Mouse (Mus musculus): Measurements from ENCODE around the gene Hils1. TPM values are rescaled to one million over a fixed set of nuclear protein-coding genes. Genes with fewer than 3 reads are reported as not detected.

Gene Hils1
- total and polyA plus RNA-seq, 3 experiments: 0.25 TPM; not detected in 2

DNA sequence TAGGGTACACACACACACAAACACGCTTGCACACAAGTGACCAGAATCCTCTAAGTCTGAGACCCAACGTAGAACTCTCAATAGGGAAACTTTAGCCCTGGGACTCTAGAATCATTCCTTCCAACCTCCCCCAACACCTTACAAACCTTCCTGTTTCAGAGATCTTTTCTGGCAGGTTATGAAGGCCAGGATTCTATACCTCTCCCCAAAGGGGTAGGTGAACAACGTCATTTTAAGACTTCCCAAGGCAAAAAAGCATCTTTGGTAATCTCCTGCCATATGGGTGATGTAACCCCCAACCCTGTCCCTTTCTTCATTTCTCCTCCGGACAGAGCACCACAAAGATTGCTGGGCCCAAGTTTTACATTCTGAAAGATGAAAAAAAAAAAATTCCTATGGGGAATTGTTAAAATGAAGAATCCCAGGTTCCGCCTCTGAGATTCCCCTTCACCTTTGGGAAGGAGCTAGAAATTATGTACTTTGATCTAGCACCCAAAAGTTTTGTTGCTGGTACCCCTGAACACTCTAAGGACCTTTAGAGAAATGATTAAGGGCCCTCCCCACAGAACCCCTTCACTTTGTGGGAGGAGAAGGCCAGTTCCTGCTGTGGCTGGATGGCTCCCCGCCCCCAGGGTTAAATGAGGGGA lies 22.8 kb downstream of the Hils1 start:
- 33% methylated on average over 6 of the region's 6 CpGs for WGBS
- Histone ChIP-seq H3K79me2 (replicated peaks; ENCODE audit: control insufficient read depth, insufficient read depth, low read length) (peaks cover 7% of the 10 kb centered on the region), H3K36me3 (ENCODE audit: control insufficient read depth, insufficient read depth, low read length) (no peaks in the 10 kb centered on the region), H3K9ac (ENCODE audit: low read depth, low read length) (peak overlapping the region; percentile 70), H3K4me1 (ENCODE audit: control insufficient read depth, insufficient read depth, low read length) (peaks cover 22% of the 10 kb centered on the region), H3K27me3 (ENCODE audit: control insufficient read depth, insufficient read depth, low read length) (no peaks in the 10 kb centered on the region), H3K4me3 (peak overlapping the region; percentile 96), H3K27ac (peak overlapping the region; percentile 97)
- no peak for TF ChIP-seq CTCF (IDR thresholded peaks at IDR 0.05)
- intact Hi-C loops (cut with DNase I): no loop called here
- DNase-seq: no peak

DNA sequence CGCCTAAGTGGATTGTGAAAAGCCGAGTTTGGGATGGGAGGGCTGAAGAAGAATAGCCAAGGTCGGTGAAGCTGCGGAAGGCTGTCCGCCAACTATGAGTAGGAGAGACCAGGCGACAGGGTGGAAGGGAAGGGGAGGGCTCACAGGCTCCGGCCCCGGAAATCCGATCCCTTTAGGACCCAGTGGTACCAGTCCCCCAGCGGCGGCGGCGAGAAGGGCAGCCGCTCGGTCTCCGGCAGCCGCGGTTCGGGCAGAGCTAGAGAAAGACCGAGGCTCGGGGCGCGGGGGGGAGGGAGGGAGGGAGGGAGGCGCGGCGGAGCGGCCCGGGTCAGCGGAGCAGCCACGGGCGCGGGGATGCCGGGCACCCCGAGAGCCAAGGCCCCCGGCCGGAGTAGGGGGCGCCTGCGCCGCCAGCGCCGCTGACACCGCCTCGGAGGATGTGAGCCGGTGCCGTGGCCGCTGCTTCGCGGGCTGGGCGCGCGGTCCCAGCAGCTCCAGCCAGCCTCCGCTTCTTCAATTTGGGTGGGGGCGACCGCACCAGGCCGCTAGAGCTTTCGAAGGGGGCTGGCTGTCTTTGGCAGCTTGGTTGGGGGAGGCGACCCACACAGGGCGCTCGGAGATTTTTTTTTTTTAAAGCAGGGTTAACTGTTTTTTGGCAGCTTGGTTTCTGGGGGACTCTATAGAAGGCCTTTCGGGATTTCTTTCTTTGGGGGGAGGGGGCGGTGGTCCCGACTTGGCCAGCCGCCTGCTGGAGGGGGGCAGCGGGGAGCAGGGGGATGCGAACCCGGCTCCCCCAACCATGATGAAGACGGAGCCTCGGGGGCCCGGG lies 23.6 kb downstream of the Hils1 start, which contains the start of gene Ppp1r9b:
Gene Ppp1r9b (plus strand): TSS at position 287 of the 829 bp plus-strand sequence.
- peak; percentile 87 for TF ChIP-seq POLR2A (IDR thresholded peaks at IDR 0.05; ENCODE audit: insufficient read depth, low read depth, low read length)
- TF ChIP-seq CTCF (IDR thresholded peaks at IDR 0.05): peak; percentile 81
- no peak; the same call in 1 of the 2 replicates for TF ChIP-seq EP300 (IDR thresholded peaks at IDR 0.05; ENCODE audit: insufficient read depth, low read depth, low read length)
- Histone ChIP-seq H3K27ac (peak within 1 kb of the TSS; percentile 97), H3K36me3 (ENCODE audit: control insufficient read depth, insufficient read depth, low read length) (no peaks in the 10 kb centered on the region), H3K4me1 (ENCODE audit: control insufficient read depth, insufficient read depth, low read length) (peaks cover 24% of the 10 kb centered on the region), H3K4me3 (peak within 1 kb of the TSS; percentile 96), H3K79me2 (replicated peaks; ENCODE audit: control insufficient read depth, insufficient read depth, low read length) (peaks cover 7% of the 10 kb centered on the region), H3K27me3 (ENCODE audit: control insufficient read depth, insufficient read depth, low read length) (no peaks in the 10 kb centered on the region), H3K9ac (ENCODE audit: low read depth, low read length) (peak within 1 kb of the TSS; percentile 88)
- intact Hi-C loops (cut with DNase I): no loop called here
- peak; percentile 96 for DNase-seq
- WGBS: 1% methylated on average over 54 of the region's 69 CpGs

DNA sequence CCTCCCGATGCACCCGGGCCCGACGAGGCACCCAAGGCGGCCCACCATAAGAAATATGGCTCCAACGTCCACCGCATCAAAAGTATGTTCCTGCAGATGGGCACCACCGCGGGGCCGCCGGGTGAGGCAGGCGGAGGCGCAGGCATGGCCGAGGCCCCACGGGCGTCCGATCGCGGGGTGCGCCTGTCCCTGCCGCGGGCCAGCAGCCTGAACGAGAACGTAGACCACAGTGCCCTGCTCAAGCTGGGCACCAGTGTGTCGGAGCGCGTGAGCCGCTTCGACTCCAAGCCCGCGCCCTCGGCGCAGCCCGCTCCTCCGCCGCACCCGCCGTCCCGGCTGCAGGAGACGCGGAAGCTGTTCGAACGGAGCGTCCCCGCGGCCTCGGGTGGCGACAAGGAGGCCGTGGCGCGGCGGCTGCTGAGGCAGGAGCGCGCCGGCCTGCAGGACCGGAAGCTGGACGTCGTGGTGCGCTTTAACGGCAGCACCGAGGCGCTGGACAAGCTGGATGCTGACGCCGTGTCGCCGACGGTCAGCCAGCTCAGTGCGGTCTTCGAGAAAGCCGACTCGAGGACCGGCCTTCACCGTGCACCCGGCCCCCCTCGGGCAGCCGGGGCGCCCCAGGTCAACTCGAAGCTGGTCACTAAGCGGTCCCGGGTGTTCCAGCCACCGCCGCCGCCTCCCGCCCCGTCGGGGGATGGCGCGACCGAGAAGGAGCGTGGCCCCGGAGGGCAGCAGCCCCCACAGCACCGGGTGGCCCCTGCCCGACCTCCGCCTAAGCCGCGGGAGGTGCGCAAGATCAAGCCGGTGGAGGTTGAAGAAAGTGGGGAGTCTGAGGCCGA lies 24.5 kb downstream of the Hils1 start:
- TF ChIP-seq POLR2A (IDR thresholded peaks at IDR 0.05; ENCODE audit: insufficient read depth, low read depth, low read length) (no peak), CTCF (IDR thresholded peaks at IDR 0.05) (no peak), EP300 (IDR thresholded peaks at IDR 0.05; ENCODE audit: insufficient read depth, low read depth, low read length) (no peak)
- peaks cover 26% of the 10 kb centered on the region for H3K4me1 ChIP-seq (ENCODE audit: control insufficient read depth, insufficient read depth, low read length)
- intact Hi-C loops (cut with DNase I): no loop called here

DNA sequence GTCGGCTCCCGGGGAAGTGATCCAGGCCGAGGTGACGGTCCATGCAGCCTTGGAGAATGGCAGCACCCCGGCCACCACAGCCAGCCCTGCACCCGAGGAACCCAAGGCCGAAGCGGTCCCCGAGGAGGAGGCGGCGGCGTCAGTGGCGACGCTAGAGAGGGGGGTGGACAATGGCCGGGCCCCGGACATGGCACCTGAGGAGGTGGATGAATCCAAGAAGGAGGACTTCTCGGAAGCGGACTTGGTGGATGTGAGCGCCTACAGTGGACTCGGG lies 25.0 kb downstream of the Hils1 start:
- intact Hi-C loops (cut with DNase I): no loop called here
- TF ChIP-seq EP300 (IDR thresholded peaks at IDR 0.05; ENCODE audit: insufficient read depth, low read depth, low read length) (no peak), POLR2A (IDR thresholded peaks at IDR 0.05; ENCODE audit: insufficient read depth, low read depth, low read length) (no peak), CTCF (IDR thresholded peaks at IDR 0.05) (no peak)
- under 1% methylated on average over 20 of the region's 20 CpGs for WGBS

More for the DNA sequence above, 24.5 kb downstream of the Hils1 start:
- peak; percentile 78 to 81 for DNase-seq
- no peaks in the 10 kb centered on the region for H3K36me3 ChIP-seq (ENCODE audit: control insufficient read depth, insufficient read depth, low read length)
- H3K27me3 ChIP-seq (ENCODE audit: control insufficient read depth, insufficient read depth, low read length): no peaks in the 10 kb centered on the region
- H3K4me3 ChIP-seq: peak overlapping the region; percentile 96
- peaks cover 7% of the 10 kb centered on the region for H3K79me2 ChIP-seq (replicated peaks; ENCODE audit: control insufficient read depth, insufficient read depth, low read length)
- H3K9ac ChIP-seq (ENCODE audit: low read depth, low read length): peak overlapping the region; percentile 88
- peak overlapping the region; percentile 97 for H3K27ac ChIP-seq
- under 1% methylated on average over 99 of the region's 99 CpGs for WGBS

DNA sequence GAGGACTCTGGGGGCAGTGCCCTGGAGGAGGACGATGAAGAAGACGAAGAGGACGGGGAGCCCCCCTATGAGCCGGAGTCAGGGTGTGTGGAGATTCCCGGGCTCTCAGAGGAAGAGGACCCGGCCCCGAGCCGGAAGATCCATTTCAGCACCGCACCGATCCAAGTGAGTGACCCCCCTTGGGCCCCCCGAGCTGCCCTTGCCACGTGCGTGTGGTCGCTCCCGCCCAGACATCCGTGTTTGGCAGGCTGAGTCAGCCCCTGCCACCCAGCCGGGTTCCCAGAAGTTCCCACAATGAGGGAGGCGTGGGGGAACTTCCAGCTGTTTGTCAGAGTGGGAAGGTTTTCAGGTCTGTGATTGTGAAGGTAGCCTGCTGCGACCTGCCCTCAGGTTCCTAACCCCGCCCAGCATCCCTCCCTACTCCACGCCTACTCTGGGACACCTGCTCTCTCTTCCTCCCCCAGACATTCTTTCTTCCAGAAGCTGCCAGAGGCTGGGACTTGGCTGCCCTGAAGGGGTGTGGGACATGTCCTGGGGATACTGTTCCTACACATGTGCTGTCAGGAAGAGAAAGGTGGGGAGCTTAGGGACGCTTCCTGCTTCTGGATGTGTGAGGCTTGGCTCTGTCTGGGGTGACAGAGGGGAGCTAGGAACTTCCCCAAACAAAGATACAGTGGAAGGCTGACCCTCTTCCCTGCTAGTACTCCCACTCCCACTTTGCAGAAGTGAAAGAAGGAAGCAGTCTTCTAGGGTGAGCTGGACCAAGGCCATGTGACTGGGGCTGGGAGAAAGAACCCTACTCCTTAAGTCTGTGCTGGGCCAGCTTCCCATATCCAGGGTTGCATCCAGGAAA lies 25.6 kb downstream of the Hils1 start:
- intact Hi-C loops (cut with DNase I): no loop called here
- Histone ChIP-seq H3K79me2 (replicated peaks; ENCODE audit: control insufficient read depth, insufficient read depth, low read length) (peaks cover 7% of the 10 kb centered on the region), H3K27me3 (ENCODE audit: control insufficient read depth, insufficient read depth, low read length) (no peaks in the 10 kb centered on the region), H3K4me3 (peak overlapping the region; percentile 96), H3K27ac (peak overlapping the region; percentile 97), H3K4me1 (ENCODE audit: control insufficient read depth, insufficient read depth, low read length) (peaks cover 28% of the 10 kb centered on the region), H3K36me3 (ENCODE audit: control insufficient read depth, insufficient read depth, low read length) (no peaks in the 10 kb centered on the region), H3K9ac (ENCODE audit: low read depth, low read length) (peak overlapping the region; percentile 88)
- under 1% methylated on average over 22 of the region's 22 CpGs for WGBS
- DNase-seq: peak; percentile 71 to 75
- TF ChIP-seq EP300 (IDR thresholded peaks at IDR 0.05; ENCODE audit: insufficient read depth, low read depth, low read length) (no peak), CTCF (IDR thresholded peaks at IDR 0.05) (no peak), POLR2A (IDR thresholded peaks at IDR 0.05; ENCODE audit: insufficient read depth, low read depth, low read length) (no peak)

More for the DNA sequence above, 25.0 kb downstream of the Hils1 start:
- no peak for DNase-seq
- no peaks in the 10 kb centered on the region for H3K36me3 ChIP-seq (ENCODE audit: control insufficient read depth, insufficient read depth, low read length)
- H3K27ac ChIP-seq: peak overlapping the region; percentile 97
- no peaks in the 10 kb centered on the region for H3K27me3 ChIP-seq (ENCODE audit: control insufficient read depth, insufficient read depth, low read length)
- H3K79me2 ChIP-seq (replicated peaks; ENCODE audit: control insufficient read depth, insufficient read depth, low read length): peaks cover 7% of the 10 kb centered on the region
- H3K4me3 ChIP-seq: peak overlapping the region; percentile 96
- H3K9ac ChIP-seq (ENCODE audit: low read depth, low read length): peak overlapping the region; percentile 88
- peaks cover 25% of the 10 kb centered on the region for H3K4me1 ChIP-seq (ENCODE audit: control insufficient read depth, insufficient read depth, low read length)

Measured in heart, adult 2 months (tissue).